Comparison of ENCODE assay signal across 15 mouse cellular contexts in the genomic region with DNA sequence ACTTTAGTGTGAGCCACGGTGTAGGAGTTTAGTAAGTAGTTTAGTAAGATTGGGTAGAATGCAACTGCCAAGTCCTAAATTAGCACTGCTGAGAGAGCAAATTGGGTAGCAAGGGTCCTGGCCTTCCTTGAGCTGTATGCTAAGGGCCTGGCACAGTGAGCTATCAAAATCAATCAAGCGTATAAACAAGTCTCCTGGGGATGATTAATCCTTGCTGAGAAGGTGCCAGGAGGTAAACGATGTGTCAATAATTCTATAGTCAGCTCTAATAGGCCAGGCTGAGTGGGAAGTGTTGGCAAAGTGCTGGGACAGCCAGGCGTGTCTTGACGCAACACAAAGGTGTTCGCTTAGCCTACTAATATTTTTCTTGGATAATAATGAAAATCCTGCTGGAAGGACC.
DNase-seq lines count a peak whose midpoint lies in the region; ATAC-seq and TF ChIP-seq lines count a peak whose summit lies in the region.
"Had no signal": no experiment of that assay in that cellular context is flagged by ENCODE, and none has a peak within 500 bp of the region (broad histone marks: within the 10 kb centered on the region; RNA-seq: fewer than 3 reads in every experiment).

No protein-coding gene starts in this region.

- peak; percentile 68; the same call in 1 of the 2 replicates for ATAC-seq in kidney, embryonic 14.5 days (ENCODE audit: low FRiP score, low TSS enrichment)
- peak; percentile 80; the same call in 1 of the 2 replicates for ATAC-seq in limb, embryonic 13.5 days (ENCODE audit: low FRiP score, low read depth)

- H3K4me3 ChIP-seq in kidney, embryonic 14.5 days (ENCODE audit: low read length): no peak overlapping the region
- no peak overlapping the region for H3K4me3 ChIP-seq in limb, embryonic 13.5 days
- H3K4me3 ChIP-seq: embryonic facial prominence, embryonic 12.5 days had no signal

- no peak overlapping the region for H3K9ac ChIP-seq in kidney, embryonic 14.5 days (ENCODE audit: low read depth, low read length)
- no peak overlapping the region for H3K9ac ChIP-seq in limb, embryonic 13.5 days
- H3K9ac ChIP-seq: embryonic facial prominence, embryonic 12.5 days had no signal

- no peaks in the 10 kb centered on the region for H3K9me3 ChIP-seq in kidney, embryonic 14.5 days (ENCODE audit: control insufficient read depth, low read length)
- 0 out of 2 replicates have a peak, but pooled peaks cover 5% of the 10 kb centered on the region for H3K9me3 ChIP-seq in limb, embryonic 13.5 days
- H3K9me3 ChIP-seq: embryonic facial prominence, embryonic 12.5 days had no signal

- no peak for TF ChIP-seq POLR2A in brain, embryonic 14.5 days (IDR thresholded peaks at IDR 0.05; ENCODE audit: borderline replicate concordance, extremely low read depth, insufficient read depth, insufficient read length, poor library complexity, severe bottlenecking)

- no peak for DNase-seq in kidney, postnatal 25 days
- peak; percentile 46 for DNase-seq in 3134 (ENCODE audit: extremely low read depth, insufficient read length, low spot score)
- DNase-seq in brain, embryonic 14.5 days (ENCODE audit: low read depth): peak; percentile 90
- no peak for DNase-seq in layer of hippocampus, postnatal 14 days (ENCODE audit: low spot score in 2 of 2)
- no peak for DNase-seq in gastrocnemius, postnatal 10 days
- DNase-seq: adrenal gland, postnatal 10 days; cerebellum, adult 11 months; kidney, postnatal 4 days; lung, postnatal 36 days; thymus, postnatal 36 days had no signal

- no peak for TF ChIP-seq CTCF in brain, embryonic 14.5 days (IDR thresholded peaks at IDR 0.05; ENCODE audit: borderline replicate concordance, extremely low read depth, insufficient read depth, insufficient read length)

- no peak overlapping the region for H3K27ac ChIP-seq in kidney, embryonic 14.5 days (ENCODE audit: low read depth, low read length)
- H3K27ac ChIP-seq in limb, embryonic 13.5 days: no peak overlapping the region
- H3K27ac ChIP-seq: embryonic facial prominence, embryonic 12.5 days had no signal

- no peaks in the 10 kb centered on the region for H3K36me3 ChIP-seq in kidney, embryonic 14.5 days (ENCODE audit: control insufficient read depth, insufficient read depth, low read length)
- H3K36me3 ChIP-seq in limb, embryonic 13.5 days: no peaks in the 10 kb centered on the region
- H3K36me3 ChIP-seq: embryonic facial prominence, embryonic 12.5 days had no signal

- WGBS in kidney, embryonic 14.5 days: 37% methylated on average over 6 of the region's 6 CpGs
- 49% methylated on average over 6 of the region's 6 CpGs for WGBS in limb, embryonic 13.5 days

- peaks cover 5% of the 10 kb centered on the region; the same call in 1 of the 2 replicates for H3K4me1 ChIP-seq in kidney, embryonic 14.5 days (ENCODE audit: control insufficient read depth, insufficient read depth, low read length)
- peaks cover 19% of the 10 kb centered on the region for H3K4me1 ChIP-seq in limb, embryonic 13.5 days
- H3K4me1 ChIP-seq: embryonic facial prominence, embryonic 12.5 days had no signal

- no peaks in the 10 kb centered on the region for H3K27me3 ChIP-seq in kidney, embryonic 14.5 days (ENCODE audit: control insufficient read depth, insufficient read depth, low read length)
- no peaks in the 10 kb centered on the region for H3K27me3 ChIP-seq in limb, embryonic 13.5 days
- H3K27me3 ChIP-seq: CH12.LX; embryonic facial prominence, embryonic 12.5 days had no signal

- H3K4me2 ChIP-seq in kidney, embryonic 14.5 days (replicated peaks; ENCODE audit: low read depth, low read length): no peak overlapping the region
- H3K4me2 ChIP-seq in limb, embryonic 13.5 days (replicated peaks): no peak overlapping the region
- H3K4me2 ChIP-seq: embryonic facial prominence, embryonic 12.5 days; liver, embryonic 11.5 days had no signal

Comparison
In these comparisons a context has a peak if more than half of its experiments do, and no peak if none do; other contexts are left out.
1. DNase-seq: peak in 3134 (single experiment) and brain, embryonic 14.5 days (single experiment); none in kidney, postnatal 25 days (0 of 2), layer of hippocampus, postnatal 14 days (0 of 2) and gastrocnemius, postnatal 10 days (single experiment).